Mouse (Mus musculus): ENCODE measurements around the gene Syce1. TPM values are rescaled to one million over a fixed set of nuclear protein-coding genes. Genes with fewer than 3 reads are reported as not detected.
A peak's percentile ranks its signal among the peaks of the same experiment; 100 is the strongest.

Syce1 gene
- polyA plus RNA-seq, 1 experiment: not detected

GRCm38 (mm10) chr7:140821653-140822329 lies 34.1 kb upstream of the Syce1 start, which contains the start of gene Zfp941:
Gene Zfp941, minus strand, starts transcription at chr7:140822178.
- WGBS: 3% methylated on average over 21 of the region's 21 CpGs
- Histone ChIP-seq H3K4me3 (ENCODE audit: insufficient read depth, low read depth, low read length) (peak within 1 kb of the TSS; percentile 76), H3K4me1 (ENCODE audit: control insufficient read depth, insufficient read depth, low read length) (peaks cover 8% of the 10 kb centered on the region), H3K27ac (ENCODE audit: insufficient read depth, low read depth, low read length) (peak within 1 kb of the TSS; percentile 56)
- TF ChIP-seq POLR2A (IDR thresholded peaks at IDR 0.05; ENCODE audit: insufficient read depth, low read depth, low read length): peak; percentile 47; the same call in 1 of the 2 replicates
- no peak for TF ChIP-seq CTCF (IDR thresholded peaks at IDR 0.05; ENCODE audit: insufficient read depth, low read depth, low read length)

- WGBS: 22% methylated on average over 5 of the region's 5 CpGs
- peak overlapping the region; percentile 76 for H3K4me3 ChIP-seq (ENCODE audit: insufficient read depth, low read depth, low read length)
- TF ChIP-seq CTCF (IDR thresholded peaks at IDR 0.05; ENCODE audit: insufficient read depth, low read depth, low read length) (no peak), POLR2A (IDR thresholded peaks at IDR 0.05; ENCODE audit: insufficient read depth, low read depth, low read length) (no peak)
- H3K4me1 ChIP-seq (ENCODE audit: control insufficient read depth, insufficient read depth, low read length): peaks cover 8% of the 10 kb centered on the region
- H3K27ac ChIP-seq (ENCODE audit: insufficient read depth, low read depth, low read length): peak overlapping the region; percentile 56; the same call in 1 of the 2 replicates
These were observed 33.6 kb upstream of the Syce1 start for GRCm38 (mm10) chr7:140821305-140821652.

- no peak for TF ChIP-seq CTCF (IDR thresholded peaks at IDR 0.05; ENCODE audit: insufficient read depth, low read depth, low read length)
- TF ChIP-seq POLR2A (IDR thresholded peaks at IDR 0.05; ENCODE audit: insufficient read depth, low read depth, low read length): no peak
- WGBS: 53% methylated on average over 4 of the region's 4 CpGs
- H3K4me1 ChIP-seq (ENCODE audit: control insufficient read depth, insufficient read depth, low read length): peaks cover 8% of the 10 kb centered on the region
- no peak overlapping the region for H3K27ac ChIP-seq (ENCODE audit: insufficient read depth, low read depth, low read length)
- no peak overlapping the region for H3K4me3 ChIP-seq (ENCODE audit: insufficient read depth, low read depth, low read length)
These were observed 32.5 kb upstream of the Syce1 start for GRCm38 (mm10) chr7:140820173-140820572.

GRCm38 (mm10) chr7:140812850-140813249 lies 25.2 kb upstream of the Syce1 start:
- TF ChIP-seq POLR2A (IDR thresholded peaks at IDR 0.05; ENCODE audit: insufficient read depth, low read depth, low read length): no peak
- TF ChIP-seq CTCF (IDR thresholded peaks at IDR 0.05; ENCODE audit: insufficient read depth, low read depth, low read length): no peak
- H3K4me3 ChIP-seq (ENCODE audit: insufficient read depth, low read depth, low read length): no peak overlapping the region
- no peaks in the 10 kb centered on the region for H3K4me1 ChIP-seq (ENCODE audit: control insufficient read depth, insufficient read depth, low read length)
- 91% methylated on average over 12 of the region's 12 CpGs for WGBS
- no peak overlapping the region for H3K27ac ChIP-seq (ENCODE audit: insufficient read depth, low read depth, low read length)

- WGBS: 48% methylated on average over 13 of the region's 13 CpGs
- TF ChIP-seq POLR2A (IDR thresholded peaks at IDR 0.05; ENCODE audit: insufficient read depth, low read depth, low read length) (no peak), CTCF (IDR thresholded peaks at IDR 0.05; ENCODE audit: insufficient read depth, low read depth, low read length) (no peak)
- Histone ChIP-seq H3K27ac (ENCODE audit: insufficient read depth, low read depth, low read length) (no peak overlapping the region), H3K4me1 (ENCODE audit: control insufficient read depth, insufficient read depth, low read length) (no peaks in the 10 kb centered on the region), H3K4me3 (ENCODE audit: insufficient read depth, low read depth, low read length) (no peak overlapping the region)
These were observed 24.1 kb upstream of the Syce1 start for GRCm38 (mm10) chr7:140811714-140812113.

GRCm38 (mm10) chr7:140810496-140810895 lies 22.8 kb upstream of the Syce1 start:
- no peak overlapping the region for H3K4me3 ChIP-seq (ENCODE audit: insufficient read depth, low read depth, low read length)
- TF ChIP-seq CTCF (IDR thresholded peaks at IDR 0.05; ENCODE audit: insufficient read depth, low read depth, low read length): no peak
- no peak for TF ChIP-seq POLR2A (IDR thresholded peaks at IDR 0.05; ENCODE audit: insufficient read depth, low read depth, low read length)
- WGBS: 89% methylated on average over 6 of the region's 6 CpGs
- H3K27ac ChIP-seq (ENCODE audit: insufficient read depth, low read depth, low read length): no peak overlapping the region
- H3K4me1 ChIP-seq (ENCODE audit: control insufficient read depth, insufficient read depth, low read length): no peaks in the 10 kb centered on the region

GRCm38 (mm10) chr7:140805704-140806103 lies 18.1 kb upstream of the Syce1 start:
- WGBS: 11% methylated on average over 1 of the region's 1 CpGs
- TF ChIP-seq CTCF (IDR thresholded peaks at IDR 0.05; ENCODE audit: insufficient read depth, low read depth, low read length): peak; percentile 30; the same call in 1 of the 2 replicates
- no peak for TF ChIP-seq POLR2A (IDR thresholded peaks at IDR 0.05; ENCODE audit: insufficient read depth, low read depth, low read length)
- H3K27ac ChIP-seq (ENCODE audit: insufficient read depth, low read depth, low read length): no peak overlapping the region
- no peak overlapping the region for H3K4me3 ChIP-seq (ENCODE audit: insufficient read depth, low read depth, low read length)
- no peaks in the 10 kb centered on the region for H3K4me1 ChIP-seq (ENCODE audit: control insufficient read depth, insufficient read depth, low read length)

GRCm38 (mm10) chr7:140802629-140803028 lies 15.0 kb upstream of the Syce1 start:
- WGBS: 59% methylated on average over 6 of the region's 6 CpGs
- TF ChIP-seq CTCF (IDR thresholded peaks at IDR 0.05; ENCODE audit: insufficient read depth, low read depth, low read length) (no peak), POLR2A (IDR thresholded peaks at IDR 0.05; ENCODE audit: insufficient read depth, low read depth, low read length) (no peak)
- no peaks in the 10 kb centered on the region for H3K4me1 ChIP-seq (ENCODE audit: control insufficient read depth, insufficient read depth, low read length)
- H3K27ac ChIP-seq (ENCODE audit: insufficient read depth, low read depth, low read length): no peak overlapping the region
- H3K4me3 ChIP-seq (ENCODE audit: insufficient read depth, low read depth, low read length): no peak overlapping the region

GRCm38 (mm10) chr7:140798212-140798611 lies 10.6 kb upstream of the Syce1 start:
- 77% methylated on average over 2 of the region's 2 CpGs for WGBS
- no peaks in the 10 kb centered on the region for H3K4me1 ChIP-seq (ENCODE audit: control insufficient read depth, insufficient read depth, low read length)
- no peak for TF ChIP-seq CTCF (IDR thresholded peaks at IDR 0.05; ENCODE audit: insufficient read depth, low read depth, low read length)
- no peak for TF ChIP-seq POLR2A (IDR thresholded peaks at IDR 0.05; ENCODE audit: insufficient read depth, low read depth, low read length)
- H3K27ac ChIP-seq (ENCODE audit: insufficient read depth, low read depth, low read length): no peak overlapping the region
- H3K4me3 ChIP-seq (ENCODE audit: insufficient read depth, low read depth, low read length): no peak overlapping the region

Measured in olfactory bulb, adult 2 months (tissue).